Mouse (Mus musculus): ENCODE results near the gene Jdp2. TPM values are rescaled to one million over a fixed set of nuclear protein-coding genes. Genes with fewer than 3 reads are reported as not detected.
"Not testable (repeated sequence)": the region's sequence is repeated elsewhere in the genome, so short reads cannot be mapped to it uniquely, and the experiment has no call there.

Jdp2 gene
- total RNA-seq, 2 experiments from 2014 or later = 12.9 to 38.1 TPM

DNA sequence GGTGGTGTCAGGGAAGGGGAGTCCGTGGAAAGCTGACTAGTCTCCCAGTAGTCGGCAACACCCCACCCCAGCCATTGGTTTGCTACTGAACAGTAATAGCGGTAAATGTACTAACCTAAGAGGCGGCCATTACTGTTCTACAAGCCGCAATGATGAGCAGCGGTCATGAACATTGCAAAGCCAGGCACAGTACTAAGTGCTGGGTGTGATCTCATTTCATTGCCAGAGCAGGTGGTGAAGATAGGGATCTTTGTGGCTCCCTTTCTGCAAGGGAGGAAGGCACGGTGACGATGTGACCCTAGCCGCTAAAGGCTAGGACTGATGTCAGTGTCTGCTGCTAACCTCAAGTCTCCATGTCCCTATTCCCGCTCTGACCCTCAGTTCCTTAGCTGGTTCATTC lies 33.5 kb downstream of the Jdp2 start:
- no peak for ATAC-seq (replicated peaks; ENCODE audit: poor library complexity)

DNA sequence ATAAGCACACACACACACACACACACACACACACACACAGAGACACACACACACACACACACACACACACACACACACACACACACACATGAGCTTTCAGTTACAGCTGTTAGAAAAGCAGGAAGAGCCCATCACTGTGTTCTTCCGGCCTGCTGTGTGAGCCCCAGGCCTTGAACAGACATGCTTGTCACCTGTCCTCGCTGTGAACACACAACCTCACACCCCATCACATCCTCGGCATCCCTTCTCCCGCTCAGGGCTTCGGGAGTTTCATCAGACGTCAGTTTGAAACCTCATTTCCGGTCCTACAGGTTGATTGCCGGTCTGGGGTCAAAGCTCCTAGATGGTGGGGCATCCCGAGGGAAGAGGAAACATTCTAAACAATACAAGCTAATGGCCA lies 39.1 kb downstream of the Jdp2 start:
- no peak for ATAC-seq (replicated peaks; ENCODE audit: poor library complexity)

DNA sequence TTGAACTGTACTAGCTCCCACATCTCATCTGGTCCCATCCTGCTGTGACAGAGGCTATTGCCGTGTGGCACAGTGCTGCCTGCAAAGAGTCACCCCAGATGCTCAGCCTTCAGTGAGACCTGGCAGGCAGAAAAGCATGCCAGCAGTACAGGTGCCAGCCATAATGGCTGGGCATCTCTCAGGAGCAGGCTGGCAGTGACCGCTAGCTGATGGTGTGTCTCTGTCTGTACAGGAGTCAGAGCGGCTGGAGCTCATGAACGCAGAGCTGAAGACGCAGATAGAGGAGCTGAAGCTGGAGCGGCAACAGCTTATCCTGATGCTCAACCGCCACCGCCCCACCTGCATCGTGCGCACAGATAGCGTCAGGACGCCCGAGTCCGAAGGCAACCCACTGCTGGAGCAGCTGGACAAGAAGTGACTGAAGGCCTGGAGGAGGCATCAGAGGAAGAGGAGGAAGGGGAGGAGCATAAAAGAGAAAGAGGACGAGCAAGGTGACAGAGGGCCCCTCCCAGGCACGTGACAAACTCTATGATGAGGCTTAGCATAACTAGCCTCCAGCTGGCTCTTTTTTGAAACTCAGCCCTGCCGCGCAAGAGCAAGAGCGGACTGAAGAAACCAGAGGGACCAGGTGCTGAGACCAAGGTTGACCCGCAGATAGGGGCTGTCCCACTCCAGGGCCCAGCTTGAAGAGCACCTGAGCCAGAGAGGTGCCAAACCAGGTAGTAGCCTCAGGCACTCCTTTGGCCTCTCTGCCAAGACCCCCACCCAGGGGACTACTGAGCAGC lies 39.9 kb downstream of the Jdp2 start:
- no peak for ATAC-seq (replicated peaks; ENCODE audit: poor library complexity)

DNA sequence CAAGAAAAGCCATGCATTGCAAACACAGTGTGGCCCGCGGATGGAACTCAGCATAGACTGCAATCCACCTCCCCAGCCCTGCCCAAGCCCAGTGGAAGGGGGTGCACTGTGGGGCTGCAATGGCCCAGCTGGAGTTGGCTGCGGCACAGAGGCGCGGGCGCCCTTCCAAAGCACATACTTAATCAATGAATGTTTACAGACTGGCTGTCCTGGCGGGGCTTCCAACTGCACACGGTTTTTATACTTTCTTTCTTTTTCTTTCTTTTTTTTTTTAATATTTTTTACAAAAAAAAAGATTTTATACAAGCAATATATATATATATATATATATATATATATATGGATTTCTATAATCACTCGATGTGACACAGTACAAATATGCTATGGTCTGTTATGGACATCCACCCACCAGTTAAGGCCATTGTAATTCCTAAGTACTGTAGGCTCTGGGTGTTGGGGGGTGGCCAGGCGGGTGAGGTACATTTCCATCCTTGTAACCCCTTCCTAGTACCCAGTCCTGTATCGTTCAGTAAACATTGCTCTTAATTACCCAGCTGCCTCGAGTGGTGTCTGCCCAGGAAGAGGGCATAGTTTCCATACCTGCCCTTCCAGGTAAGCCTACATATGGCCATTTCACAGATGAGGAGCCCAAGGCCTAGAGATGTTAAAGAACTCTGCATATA lies 40.6 kb downstream of the Jdp2 start:
- no peak for ATAC-seq (replicated peaks; ENCODE audit: poor library complexity)

DNA sequence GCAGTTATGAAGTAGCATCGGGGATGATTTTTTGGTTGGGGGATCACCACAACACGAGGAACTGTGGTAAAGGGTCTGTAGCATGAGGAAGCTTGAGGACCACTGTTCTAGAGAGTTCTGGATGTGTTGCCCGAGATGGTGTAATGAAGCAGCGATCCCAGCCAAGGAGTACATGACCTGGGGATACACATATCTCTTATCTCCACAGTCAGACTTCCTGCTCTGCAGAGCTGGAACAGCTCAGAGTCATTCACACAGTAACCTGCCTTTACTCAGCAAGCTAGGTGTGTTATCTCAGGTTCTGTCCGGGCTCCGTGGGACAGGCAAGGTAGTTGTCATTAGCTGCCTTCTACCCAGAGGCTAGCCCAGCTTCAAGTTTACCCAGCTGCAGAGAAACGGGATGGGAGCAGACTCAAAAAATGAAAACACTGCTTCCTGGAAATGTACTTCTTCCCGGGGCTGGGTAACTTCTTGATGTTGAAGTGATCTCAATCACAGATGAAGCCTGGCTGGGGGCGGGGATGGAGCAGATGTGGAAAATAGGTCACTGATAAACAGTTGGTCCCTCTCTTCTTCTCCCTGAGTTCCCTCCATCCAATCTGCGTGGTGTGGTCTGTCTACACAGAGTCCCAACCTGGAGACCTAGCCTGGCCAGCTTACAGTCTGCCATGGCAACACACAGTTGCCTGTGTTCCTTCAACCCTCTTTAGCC lies 42.2 kb downstream of the Jdp2 start:
- ATAC-seq (replicated peaks; ENCODE audit: poor library complexity) = peak; percentile 64

DNA sequence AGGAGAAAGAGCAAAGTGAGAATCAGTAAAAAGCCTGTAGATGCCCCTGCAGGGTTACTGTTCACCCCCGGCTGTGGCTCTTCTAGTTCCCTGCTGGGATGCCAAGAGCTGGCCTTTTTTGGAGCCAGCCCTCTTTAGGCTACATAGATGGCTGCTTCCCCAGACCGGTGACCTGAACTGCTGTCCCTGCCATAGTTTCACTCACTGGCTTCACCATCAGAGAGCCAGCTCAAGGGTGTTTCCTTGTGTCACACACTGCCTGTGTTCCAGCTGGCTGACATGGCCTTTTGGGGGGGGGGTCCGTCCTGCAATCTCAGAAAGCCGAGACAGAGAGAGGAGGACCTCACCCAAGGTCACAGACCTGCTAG lies 42.7 kb downstream of the Jdp2 start:
- no peak for ATAC-seq (replicated peaks; ENCODE audit: poor library complexity)

DNA sequence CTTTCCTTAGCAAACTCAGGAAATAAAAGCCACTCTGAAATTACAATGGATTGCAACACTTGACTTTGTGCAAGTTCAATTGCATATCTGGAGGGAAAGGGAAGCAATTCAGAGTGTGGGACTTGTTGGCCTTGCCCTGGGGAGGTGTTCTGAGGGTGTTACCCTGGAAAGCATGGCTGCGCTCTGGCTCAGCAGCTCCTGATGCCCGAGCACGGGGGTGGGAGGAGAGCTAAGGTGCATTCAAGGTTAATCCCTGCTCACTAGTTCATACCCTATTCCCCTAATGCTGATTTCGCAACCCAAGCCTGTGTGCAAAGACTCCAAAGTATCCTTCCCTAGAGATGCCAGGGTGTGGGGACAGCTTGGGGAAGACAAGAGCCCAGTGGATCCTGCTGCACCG lies 44.9 kb downstream of the Jdp2 start:
- 0 out of 2 replicates have a peak, but pooled peaks have one; percentile 10 for ATAC-seq (replicated peaks; ENCODE audit: poor library complexity)

DNA sequence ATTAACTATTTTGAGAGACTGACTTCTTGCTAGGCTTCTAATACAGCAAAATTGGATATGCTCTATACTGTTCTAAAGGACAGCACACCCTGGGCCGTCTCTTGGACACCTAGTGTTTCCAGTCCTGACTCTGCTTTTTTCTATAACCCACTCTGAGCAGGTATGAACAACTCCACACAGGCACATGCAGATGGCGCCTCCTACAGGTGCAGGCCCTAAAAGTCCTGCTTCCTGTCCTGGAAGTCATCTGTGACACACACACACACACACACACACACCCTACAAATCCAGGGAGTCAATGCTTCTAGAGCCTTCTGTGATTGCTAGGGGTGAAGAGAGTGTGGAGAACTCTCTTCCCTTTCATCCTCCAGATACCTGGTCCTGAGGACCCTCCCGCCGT lies 46.8 kb downstream of the Jdp2 start:
- no peak for ATAC-seq (replicated peaks; ENCODE audit: poor library complexity)

DNA sequence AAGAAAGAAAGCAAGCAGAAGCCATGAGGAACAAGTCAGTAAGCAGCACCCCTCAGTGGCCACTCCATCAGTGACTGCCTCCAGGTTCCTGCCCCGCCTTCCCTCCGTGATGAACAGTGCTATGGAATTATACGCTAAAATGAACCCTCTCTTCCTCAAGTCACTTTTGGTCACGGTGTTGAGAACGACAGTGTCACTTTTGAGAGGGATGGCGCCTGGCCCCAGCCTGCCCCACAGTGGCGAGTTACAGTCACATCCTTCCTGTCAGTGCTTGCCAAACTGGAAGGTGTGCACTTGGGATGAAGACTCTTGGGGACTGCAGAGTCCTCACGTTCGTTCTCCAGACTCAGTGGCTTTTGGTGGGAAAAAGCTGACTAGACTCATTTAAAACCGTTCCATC lies 48.5 kb downstream of the Jdp2 start:
- peak; percentile 70 for ATAC-seq (replicated peaks; ENCODE audit: poor library complexity)

DNA sequence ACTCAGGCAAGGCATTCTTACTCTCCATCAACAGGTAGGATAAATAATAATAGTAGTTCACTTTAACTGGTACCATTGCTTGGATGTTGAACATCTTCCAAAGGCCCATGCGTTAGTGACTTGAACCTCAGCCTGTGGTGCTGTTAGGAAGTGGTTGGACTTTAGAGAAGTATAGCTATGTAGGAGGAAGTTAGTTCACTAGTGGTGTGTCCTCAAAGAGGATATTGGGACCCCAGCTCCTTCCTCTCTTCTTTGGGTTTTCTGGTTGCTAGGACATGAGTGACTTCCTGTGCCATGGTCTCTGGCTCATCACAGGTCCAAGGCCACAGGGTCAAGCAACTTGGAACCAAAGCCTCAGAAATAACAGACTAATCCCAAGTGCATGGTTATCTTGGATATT lies 49.1 kb downstream of the Jdp2 start:
- peak; percentile 81 for ATAC-seq (replicated peaks; ENCODE audit: poor library complexity)

DNA sequence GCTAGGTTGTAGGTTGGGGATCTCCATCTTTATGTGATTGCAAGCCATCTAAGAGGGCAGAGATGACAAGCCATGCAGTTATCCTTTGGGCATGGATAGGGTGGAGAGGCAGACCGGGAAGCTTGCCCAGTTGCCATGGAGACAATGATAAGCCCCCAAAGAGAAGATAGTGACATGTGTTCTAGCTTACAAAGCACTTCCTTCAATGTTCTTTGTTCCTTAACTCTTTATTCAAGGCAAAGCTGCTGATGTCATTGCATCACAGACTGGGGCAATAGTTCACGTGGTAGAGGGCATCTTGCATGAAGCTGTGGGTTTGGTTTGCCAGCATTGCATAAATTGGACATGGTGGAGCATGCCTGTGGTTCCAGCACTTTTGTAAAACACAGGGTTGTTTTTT lies 60.5 kb downstream of the Jdp2 start:
- ATAC-seq (replicated peaks; ENCODE audit: poor library complexity) = peak; percentile 86

DNA sequence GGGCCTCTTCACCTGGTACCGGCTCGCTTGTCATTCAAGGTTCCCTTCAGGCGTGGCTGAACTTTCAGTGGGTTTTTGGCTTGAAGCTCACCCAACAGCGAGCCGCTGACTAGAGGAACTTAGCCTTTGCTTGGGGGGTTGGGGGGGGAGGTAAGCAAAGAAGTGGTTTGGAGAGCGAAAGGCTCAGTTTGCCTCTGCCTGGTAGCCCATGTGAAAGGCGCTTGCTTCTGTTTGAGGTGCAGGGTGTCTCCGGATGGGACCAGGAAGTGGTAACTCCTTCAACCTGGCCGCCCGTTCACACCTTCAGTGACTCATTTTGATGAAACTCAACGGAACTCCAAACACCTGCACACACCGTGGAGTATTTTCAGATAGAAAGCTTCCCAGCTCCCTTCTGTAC lies 62.0 kb downstream of the Jdp2 start:
- ATAC-seq (replicated peaks; ENCODE audit: poor library complexity) = no peak; the same call in 1 of the 2 replicates

DNA sequence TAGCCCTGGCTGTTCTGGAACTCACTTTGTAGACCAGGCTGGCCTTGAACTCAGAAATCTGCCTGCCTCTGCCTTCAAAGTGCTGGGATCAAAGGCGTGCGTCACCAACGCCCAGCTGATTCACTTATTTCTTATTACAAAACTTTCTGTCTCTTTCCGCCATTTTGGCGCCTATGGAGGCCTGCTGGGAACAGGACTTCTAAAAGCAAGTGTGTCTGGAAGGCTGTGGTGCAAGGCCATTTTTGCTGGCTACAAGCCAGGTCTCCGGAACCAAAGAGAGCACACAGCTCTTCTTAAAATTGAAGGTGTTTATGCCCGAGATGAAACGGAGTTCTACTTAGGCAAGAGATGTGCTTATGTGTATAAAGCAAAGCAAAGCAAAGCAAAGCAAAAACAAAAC lies 63.4 kb downstream of the Jdp2 start:
- ATAC-seq (replicated peaks; ENCODE audit: poor library complexity) = not testable (repeated sequence)

DNA sequence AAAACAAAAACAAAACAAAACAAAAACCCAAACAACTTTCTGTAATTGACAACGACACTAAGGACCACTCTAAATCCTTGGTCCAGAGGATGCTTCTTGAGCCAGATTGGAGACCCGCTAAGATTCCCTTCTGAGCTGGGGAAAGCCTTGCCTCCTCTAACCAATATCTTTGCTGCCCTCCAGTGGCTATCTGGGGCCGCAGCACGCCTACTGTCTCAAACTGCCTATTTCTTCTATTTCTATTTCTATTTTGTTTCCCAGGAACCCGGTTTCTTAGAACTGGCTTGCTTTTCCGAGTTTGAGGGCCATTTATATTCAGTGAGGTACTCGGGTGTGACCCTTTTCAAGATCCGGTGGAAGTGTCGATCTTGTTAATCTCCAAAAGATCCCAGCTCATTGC lies 64.1 kb downstream of the Jdp2 start:
- peak; percentile 79 for ATAC-seq (replicated peaks; ENCODE audit: poor library complexity)

DNA sequence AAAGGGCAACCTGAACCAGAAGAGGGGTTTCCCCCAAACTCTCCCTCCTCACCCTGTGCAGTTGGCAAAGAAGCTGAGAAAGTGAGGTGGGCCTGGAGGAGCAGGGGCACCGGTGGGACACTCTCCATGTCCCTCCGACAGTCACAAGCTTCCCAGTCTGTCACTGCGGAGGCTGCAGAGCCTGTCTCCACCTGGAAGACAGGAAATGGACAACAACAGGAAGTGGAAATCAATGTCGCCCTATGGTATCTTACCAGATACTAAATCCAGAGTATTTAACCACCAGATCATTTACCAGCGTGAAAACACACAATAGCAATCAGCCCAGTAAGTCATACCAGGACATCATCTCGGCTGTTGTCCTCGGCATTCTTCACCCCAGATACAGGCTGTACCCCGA lies 67.3 kb downstream of the Jdp2 start:
- ATAC-seq (replicated peaks; ENCODE audit: poor library complexity) = no peak

DNA sequence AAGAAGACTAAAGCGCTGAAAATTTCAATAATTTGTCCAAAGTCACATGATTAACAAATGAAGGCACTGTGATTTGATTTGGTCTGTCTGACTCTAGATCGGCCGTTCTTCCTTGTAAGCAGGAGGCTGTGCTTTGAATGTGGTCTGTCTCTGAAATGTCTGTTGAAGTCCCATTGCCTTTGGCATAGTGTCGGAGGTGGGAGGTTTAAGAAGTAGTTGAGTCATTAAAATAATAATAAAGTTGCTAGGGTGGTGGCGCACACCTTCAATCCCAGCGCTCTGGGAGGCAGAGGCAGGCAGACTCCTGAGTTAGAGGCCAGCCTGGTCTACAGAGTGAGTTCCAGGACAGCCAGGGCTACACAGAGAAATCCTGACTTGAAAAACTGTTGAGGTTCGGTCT lies 68.2 kb downstream of the Jdp2 start:
- no peak for ATAC-seq (replicated peaks; ENCODE audit: poor library complexity)

DNA sequence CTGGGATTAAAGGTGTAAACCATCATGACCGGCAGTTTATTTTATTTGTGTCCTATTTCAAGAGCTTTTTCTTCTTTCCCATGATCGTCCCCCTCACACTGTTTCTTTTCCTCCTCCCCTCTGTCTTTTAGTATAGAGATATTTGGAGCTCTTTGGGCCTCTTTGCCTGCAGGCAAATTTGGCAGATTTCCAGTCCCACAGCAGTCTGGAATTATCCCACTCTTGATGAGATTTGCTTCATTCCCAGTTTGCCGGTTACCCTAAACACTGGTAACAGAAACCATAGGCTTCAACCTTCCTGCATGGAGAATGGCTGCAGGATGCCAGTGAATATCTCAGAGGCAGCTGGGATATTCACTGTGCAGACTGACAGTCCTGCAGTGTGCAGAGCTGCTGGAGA lies 69.9 kb downstream of the Jdp2 start:
- ATAC-seq (replicated peaks; ENCODE audit: poor library complexity) = no peak

DNA sequence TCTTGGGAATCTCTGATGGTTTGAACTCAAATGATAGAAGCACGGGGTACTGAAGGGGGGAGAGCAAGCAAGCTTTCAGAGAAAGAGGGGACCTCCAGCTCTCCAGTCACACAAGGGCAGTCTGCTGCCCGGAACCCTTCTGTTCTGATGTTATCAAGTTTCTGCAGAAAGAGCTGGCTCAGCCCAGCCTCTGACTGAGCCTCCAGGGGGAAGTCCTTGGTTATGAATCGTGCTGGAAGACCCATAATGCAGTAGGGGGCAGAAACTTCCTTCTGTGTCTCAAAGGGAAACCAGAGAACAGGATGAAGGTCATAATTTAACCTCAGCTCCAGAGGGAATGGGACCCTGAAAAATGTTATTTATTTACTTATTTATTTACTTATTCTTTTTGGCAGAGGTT lies 71.3 kb downstream of the Jdp2 start:
- ATAC-seq (replicated peaks; ENCODE audit: poor library complexity) = peak; percentile 71

DNA sequence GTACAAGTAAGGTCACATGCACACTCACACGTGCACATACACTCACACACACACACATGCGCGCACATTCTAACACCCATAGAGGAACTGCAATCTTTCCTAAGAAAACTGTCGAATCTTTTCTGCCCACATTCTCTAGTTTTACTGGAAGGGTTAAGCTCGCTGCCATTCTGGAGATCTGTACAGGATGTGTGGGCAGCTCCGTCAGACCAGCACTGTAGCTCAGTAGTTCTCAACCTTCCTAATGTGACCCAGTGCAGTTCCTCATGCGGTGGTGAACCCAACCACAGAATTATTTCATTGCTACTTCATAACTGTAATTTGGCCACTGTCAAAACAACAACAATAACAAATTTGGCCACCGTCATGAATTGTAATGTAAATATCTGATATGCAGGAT lies 75.1 kb downstream of the Jdp2 start:
- peak; percentile 83 for ATAC-seq (replicated peaks; ENCODE audit: poor library complexity)

DNA sequence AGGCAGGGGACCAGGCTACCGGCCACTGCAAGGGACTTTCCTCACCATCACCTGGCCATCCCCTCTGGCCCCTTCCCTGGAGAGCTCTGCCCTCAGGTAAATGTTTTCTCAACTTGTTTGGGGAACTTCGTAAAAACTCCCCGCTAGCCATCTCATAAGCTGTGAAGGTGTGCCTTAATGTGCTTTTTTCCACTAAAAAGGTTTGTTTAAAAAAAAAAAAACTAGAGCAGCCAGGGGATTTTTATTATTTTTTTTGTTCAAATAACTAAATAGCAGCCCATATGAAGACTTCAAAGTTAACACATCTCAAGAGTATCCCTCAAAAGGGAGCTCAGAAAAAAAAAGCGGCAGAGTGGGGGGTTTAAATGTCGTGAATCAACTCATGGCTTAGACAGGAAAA lies 80.3 kb downstream of the Jdp2 start:
- ATAC-seq (replicated peaks; ENCODE audit: poor library complexity) = no peak

DNA sequence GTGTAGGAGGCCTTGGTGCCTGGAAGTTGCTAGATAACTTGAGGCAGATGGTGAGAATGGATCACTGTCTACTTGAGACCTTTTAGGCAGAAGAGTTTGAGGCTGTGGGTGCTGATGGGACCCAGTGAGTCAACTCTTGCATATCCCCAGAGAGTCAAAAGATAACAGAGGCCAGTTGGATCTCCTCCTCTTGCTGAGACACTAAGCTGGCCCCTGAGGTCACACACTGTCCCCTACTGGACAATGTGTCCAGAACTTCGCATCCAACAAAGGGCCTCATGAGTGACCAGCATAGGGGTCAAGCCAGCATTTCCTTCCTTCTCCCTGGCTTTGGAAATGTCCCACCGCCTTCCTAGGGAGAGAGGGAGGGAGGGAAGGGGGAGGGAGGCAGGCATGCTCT lies 81.0 kb downstream of the Jdp2 start:
- ATAC-seq (replicated peaks; ENCODE audit: poor library complexity) = no peak

DNA sequence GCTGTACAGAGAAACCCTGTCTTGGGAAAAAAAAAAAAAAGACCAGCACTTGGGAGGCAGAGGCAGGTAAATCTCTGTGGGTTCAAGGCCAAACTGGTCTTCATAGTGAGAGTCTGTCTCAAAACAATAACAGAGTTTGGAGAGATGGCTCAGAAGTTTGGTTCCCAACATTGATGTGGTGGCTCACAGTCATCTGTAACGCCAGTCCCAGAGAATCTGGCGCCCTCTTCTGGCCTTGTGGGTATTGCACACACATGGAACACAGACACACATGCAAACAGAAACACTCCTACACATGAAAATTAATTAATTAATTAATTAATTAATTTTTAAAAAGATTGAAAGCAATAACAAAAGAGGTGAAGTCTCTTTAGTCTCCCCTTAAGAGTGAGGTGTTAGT lies 83.5 kb downstream of the Jdp2 start:
- no peak for ATAC-seq (replicated peaks; ENCODE audit: poor library complexity)

Data from megakaryocyte progenitor cell, adult 5-6 weeks (primary cell).